Mouse (Mus musculus): ENCODE measurements around the gene Stard8. TPM values are rescaled to one million over a fixed set of nuclear protein-coding genes. Genes with fewer than 3 reads are reported as not detected.

The Stard8 gene
- polyA plus RNA-seq, 1 experiment from 2014 or later: 20.3 TPM

GRCm38 (mm10) chrX:99042451-99042951, 39.5 kb downstream of the Stard8 start:
- WGBS: 27% methylated on average over 31 of the region's 31 CpGs
- Histone ChIP-seq H3K9ac (replicated peaks; ENCODE audit: low read length) (peak overlapping the region; percentile 68), H3K27ac (ENCODE audit: low read length) (peak overlapping the region; percentile 83), H3K27me3 (ENCODE audit: insufficient read depth, low read length) (peaks cover 44% of the 10 kb centered on the region; the same call in 1 of the 2 replicates), H3K36me3 (ENCODE audit: insufficient read depth, low read length) (no peaks in the 10 kb centered on the region), H3K4me3 (ENCODE audit: low read length) (peak overlapping the region; percentile 55), H3K4me1 (ENCODE audit: insufficient read depth, low read length) (no peaks in the 10 kb centered on the region), H3K9me3 (ENCODE audit: low read length) (no peaks in the 10 kb centered on the region), H3K4me2 (replicated peaks; ENCODE audit: low read depth, low read length) (peak overlapping the region; percentile 80)
- peak; percentile 97 for ATAC-seq (ENCODE audit: low FRiP score, low TSS enrichment)

- H3K27ac ChIP-seq (ENCODE audit: low read length): no peak overlapping the region
- peak overlapping the region; percentile 55 for H3K4me3 ChIP-seq (ENCODE audit: low read length)
- ATAC-seq (ENCODE audit: low FRiP score, low TSS enrichment): no peak
- no peaks in the 10 kb centered on the region for H3K4me1 ChIP-seq (ENCODE audit: insufficient read depth, low read length)
- peaks cover 38% of the 10 kb centered on the region; the same call in 1 of the 2 replicates for H3K27me3 ChIP-seq (ENCODE audit: insufficient read depth, low read length)
- no peaks in the 10 kb centered on the region for H3K9me3 ChIP-seq (ENCODE audit: low read length)
- no peaks in the 10 kb centered on the region for H3K36me3 ChIP-seq (ENCODE audit: insufficient read depth, low read length)
- H3K4me2 ChIP-seq (replicated peaks; ENCODE audit: low read depth, low read length): peak overlapping the region; percentile 80
- 46% methylated on average over 6 of the region's 6 CpGs for WGBS
- H3K9ac ChIP-seq (replicated peaks; ENCODE audit: low read length): peak overlapping the region; percentile 68
These were observed 40.2 kb downstream of the Stard8 start for GRCm38 (mm10) chrX:99043275-99043674.

- no peak for ATAC-seq (ENCODE audit: low FRiP score, low TSS enrichment)
- H3K9ac ChIP-seq (replicated peaks; ENCODE audit: low read length): no peak overlapping the region
- H3K4me1 ChIP-seq (ENCODE audit: insufficient read depth, low read length): no peaks in the 10 kb centered on the region
- H3K9me3 ChIP-seq (ENCODE audit: low read length): no peaks in the 10 kb centered on the region
- H3K27ac ChIP-seq (ENCODE audit: low read length): no peak overlapping the region
- peak overlapping the region; percentile 55 for H3K4me3 ChIP-seq (ENCODE audit: low read length)
- H3K4me2 ChIP-seq (replicated peaks; ENCODE audit: low read depth, low read length): peak overlapping the region; percentile 80
- 67% methylated on average over 5 of the region's 5 CpGs for whole genome bisulfite sequencing
- no peaks in the 10 kb centered on the region for H3K36me3 ChIP-seq (ENCODE audit: insufficient read depth, low read length)
- H3K27me3 ChIP-seq (ENCODE audit: insufficient read depth, low read length): peaks cover 38% of the 10 kb centered on the region; the same call in 1 of the 2 replicates
These were observed 40.7 kb downstream of the Stard8 start for GRCm38 (mm10) chrX:99043739-99044138.

- H3K9me3 ChIP-seq (ENCODE audit: low read length): no peaks in the 10 kb centered on the region
- H3K27me3 ChIP-seq (ENCODE audit: insufficient read depth, low read length): peaks cover 38% of the 10 kb centered on the region; the same call in 1 of the 2 replicates
- WGBS: 74% methylated on average over 7 of the region's 7 CpGs
- H3K4me2 ChIP-seq (replicated peaks; ENCODE audit: low read depth, low read length): peak overlapping the region; percentile 80; the same call in 1 of the 2 replicates
- H3K27ac ChIP-seq (ENCODE audit: low read length): peak overlapping the region; percentile 84; the same call in 1 of the 2 replicates
- no peak overlapping the region; the same call in 1 of the 2 replicates for H3K9ac ChIP-seq (replicated peaks; ENCODE audit: low read length)
- ATAC-seq (ENCODE audit: low FRiP score, low TSS enrichment): no peak
- H3K4me3 ChIP-seq (ENCODE audit: low read length): no peak overlapping the region
- H3K36me3 ChIP-seq (ENCODE audit: insufficient read depth, low read length): no peaks in the 10 kb centered on the region
- H3K4me1 ChIP-seq (ENCODE audit: insufficient read depth, low read length): no peaks in the 10 kb centered on the region
These were observed 42.3 kb downstream of the Stard8 start for GRCm38 (mm10) chrX:99045315-99045714.

GRCm38 (mm10) chrX:99046360-99047055, 43.5 kb downstream of the Stard8 start:
- no peak overlapping the region for H3K4me3 ChIP-seq (ENCODE audit: low read length)
- no peaks in the 10 kb centered on the region for H3K9me3 ChIP-seq (ENCODE audit: low read length)
- peak overlapping the region; percentile 31; the same call in 1 of the 2 replicates for H3K9ac ChIP-seq (replicated peaks; ENCODE audit: low read length)
- H3K4me1 ChIP-seq (ENCODE audit: insufficient read depth, low read length): no peaks in the 10 kb centered on the region
- H3K27ac ChIP-seq (ENCODE audit: low read length): peak overlapping the region; percentile 84
- H3K4me2 ChIP-seq (replicated peaks; ENCODE audit: low read depth, low read length): peak overlapping the region; percentile 19; the same call in 1 of the 2 replicates
- ATAC-seq (ENCODE audit: low FRiP score, low TSS enrichment): peak; percentile 29; the same call in 1 of the 2 replicates
- 51% methylated on average over 5 of the region's 5 CpGs for WGBS
- no peaks in the 10 kb centered on the region for H3K36me3 ChIP-seq (ENCODE audit: insufficient read depth, low read length)
- peaks cover 33% of the 10 kb centered on the region; the same call in 1 of the 2 replicates for H3K27me3 ChIP-seq (ENCODE audit: insufficient read depth, low read length)

GRCm38 (mm10) chrX:99048111-99048510, 45.1 kb downstream of the Stard8 start:
- Histone ChIP-seq H3K36me3 (ENCODE audit: insufficient read depth, low read length) (no peaks in the 10 kb centered on the region), H3K9me3 (ENCODE audit: low read length) (no peaks in the 10 kb centered on the region), H3K9ac (replicated peaks; ENCODE audit: low read length) (no peak overlapping the region), H3K27ac (ENCODE audit: low read length) (peak overlapping the region; percentile 55; the same call in 1 of the 2 replicates), H3K27me3 (ENCODE audit: insufficient read depth, low read length) (peaks cover 28% of the 10 kb centered on the region; the same call in 1 of the 2 replicates), H3K4me2 (replicated peaks; ENCODE audit: low read depth, low read length) (no peak overlapping the region), H3K4me3 (ENCODE audit: low read length) (no peak overlapping the region), H3K4me1 (ENCODE audit: insufficient read depth, low read length) (0 out of 2 replicates have a peak, but pooled peaks cover 3% of the 10 kb centered on the region)
- 38% methylated on average over 4 of the region's 4 CpGs for WGBS
- peak; percentile 35 for ATAC-seq (ENCODE audit: low FRiP score, low TSS enrichment)

GRCm38 (mm10) chrX:99049247-99049646, 46.2 kb downstream of the Stard8 start:
- H3K27me3 ChIP-seq (ENCODE audit: insufficient read depth, low read length): peaks cover 18% of the 10 kb centered on the region; the same call in 1 of the 2 replicates
- H3K9ac ChIP-seq (replicated peaks; ENCODE audit: low read length): no peak overlapping the region
- ATAC-seq (ENCODE audit: low FRiP score, low TSS enrichment): no peak
- WGBS: 67% methylated on average over 5 of the region's 5 CpGs
- H3K27ac ChIP-seq (ENCODE audit: low read length): no peak overlapping the region; the same call in 1 of the 2 replicates
- no peak overlapping the region for H3K4me3 ChIP-seq (ENCODE audit: low read length)
- H3K9me3 ChIP-seq (ENCODE audit: low read length): no peaks in the 10 kb centered on the region
- no peak overlapping the region for H3K4me2 ChIP-seq (replicated peaks; ENCODE audit: low read depth, low read length)
- no peaks in the 10 kb centered on the region for H3K36me3 ChIP-seq (ENCODE audit: insufficient read depth, low read length)
- 0 out of 2 replicates have a peak, but pooled peaks cover 3% of the 10 kb centered on the region for H3K4me1 ChIP-seq (ENCODE audit: insufficient read depth, low read length)

GRCm38 (mm10) chrX:99050736-99051481, 47.9 kb downstream of the Stard8 start:
- H3K4me3 ChIP-seq (ENCODE audit: low read length): no peak overlapping the region
- H3K9me3 ChIP-seq (ENCODE audit: low read length): no peaks in the 10 kb centered on the region
- no peak for ATAC-seq (ENCODE audit: low FRiP score, low TSS enrichment)
- no peak overlapping the region for H3K27ac ChIP-seq (ENCODE audit: low read length)
- no peaks in the 10 kb centered on the region for H3K36me3 ChIP-seq (ENCODE audit: insufficient read depth, low read length)
- 0 out of 2 replicates have a peak, but pooled peaks cover 3% of the 10 kb centered on the region for H3K4me1 ChIP-seq (ENCODE audit: insufficient read depth, low read length)
- peaks cover 8% of the 10 kb centered on the region; the same call in 1 of the 2 replicates for H3K27me3 ChIP-seq (ENCODE audit: insufficient read depth, low read length)
- H3K4me2 ChIP-seq (replicated peaks; ENCODE audit: low read depth, low read length): no peak overlapping the region
- no peak overlapping the region for H3K9ac ChIP-seq (replicated peaks; ENCODE audit: low read length)
- 83% methylated on average over 10 of the region's 10 CpGs for WGBS

- Histone ChIP-seq H3K27me3 (ENCODE audit: insufficient read depth, low read length) (peaks cover 8% of the 10 kb centered on the region; the same call in 1 of the 2 replicates), H3K4me1 (ENCODE audit: insufficient read depth, low read length) (0 out of 2 replicates have a peak, but pooled peaks cover 3% of the 10 kb centered on the region), H3K4me2 (replicated peaks; ENCODE audit: low read depth, low read length) (no peak overlapping the region), H3K9ac (replicated peaks; ENCODE audit: low read length) (no peak overlapping the region), H3K9me3 (ENCODE audit: low read length) (peaks cover 2% of the 10 kb centered on the region; the same call in 1 of the 2 replicates), H3K36me3 (ENCODE audit: insufficient read depth, low read length) (no peaks in the 10 kb centered on the region), H3K4me3 (ENCODE audit: low read length) (no peak overlapping the region), H3K27ac (ENCODE audit: low read length) (peak overlapping the region; percentile 29; the same call in 1 of the 2 replicates)
- 66% methylated on average over 7 of the region's 7 CpGs for WGBS
- no peak for ATAC-seq (ENCODE audit: low FRiP score, low TSS enrichment)
These were observed 49.2 kb downstream of the Stard8 start for GRCm38 (mm10) chrX:99052255-99052654.
